Mouse (Mus musculus): Measurements from ENCODE around the gene Lep.

DNA sequence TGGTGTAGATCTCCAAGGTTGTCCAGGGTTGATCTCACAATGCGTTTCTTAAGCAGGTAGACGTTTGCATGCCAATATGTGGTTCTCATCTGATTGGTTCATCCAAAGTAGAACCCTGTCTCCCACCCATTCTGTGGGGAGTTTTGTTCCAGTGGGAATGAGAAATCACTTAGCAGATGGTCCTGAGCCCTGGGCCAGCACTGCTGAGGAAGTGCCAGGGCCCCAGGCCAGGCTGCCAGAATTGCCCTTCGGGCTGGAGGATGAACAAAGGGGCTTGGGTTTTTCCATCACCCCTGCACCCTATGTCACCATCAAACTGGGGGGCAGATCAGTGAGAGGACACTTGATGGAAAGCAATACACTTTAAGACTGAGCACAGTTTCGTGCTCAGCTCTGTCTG, 12.2 kb downstream of the Lep start:
- TF ChIP-seq CTCF (IDR thresholded peaks at IDR 0.05; ENCODE audit: control insufficient read depth, insufficient read depth, low read length) (no peak), POLR2A (IDR thresholded peaks at IDR 0.05; ENCODE audit: borderline replicate concordance, control insufficient read depth, low read depth, low read length) (no peak)

Measured in bone marrow, adult 2 months (tissue).